ENCODE assay signal across 14 mouse cellular contexts in genomic region chr3:88222446-88222845, GRCm38 (mm10). TPM values are rescaled to one million over a fixed set of nuclear protein-coding genes. Genes with fewer than 3 reads are reported as not detected.
A peak's percentile ranks its signal among the peaks of the same experiment; 100 is the strongest.
DNase-seq lines count a peak whose midpoint lies in the region; ATAC-seq and TF ChIP-seq lines count a peak whose summit lies in the region.
"Had no signal": no experiment of that assay in that cellular context is flagged by ENCODE, and none has a peak within 500 bp of the region (broad histone marks: within the 10 kb centered on the region; RNA-seq: fewer than 3 reads in every experiment).

No protein-coding gene starts in this region.

- ATAC-seq in hindbrain, postnatal 0 days = peak; percentile 44

- peaks cover 52% of the 10 kb centered on the region; the same call in 1 of the 2 replicates for H3K36me3 ChIP-seq in hindbrain, postnatal 0 days (ENCODE audit: insufficient read depth, low read length)
- H3K36me3 ChIP-seq: embryonic facial prominence, embryonic 12.5 days; liver, embryonic 13.5 days had no signal

- H3K27me3 ChIP-seq in hindbrain, postnatal 0 days (ENCODE audit: insufficient read depth, low read length) = no peaks in the 10 kb centered on the region

- 29% methylated on average over 6 of the region's 6 CpGs for WGBS in hindbrain, postnatal 0 days
- WGBS in olfactory bulb, adult 2 months = 37% methylated on average over 6 of the region's 6 CpGs

- H3K4me2 ChIP-seq in hindbrain, postnatal 0 days (ENCODE audit: low read depth, low read length) = no peak overlapping the region
- H3K4me2 ChIP-seq: embryonic facial prominence, embryonic 12.5 days; liver, embryonic 13.5 days had no signal

- no peaks in the 10 kb centered on the region for H3K9me3 ChIP-seq in hindbrain, postnatal 0 days (ENCODE audit: low read length)
- H3K9me3 ChIP-seq: embryonic facial prominence, embryonic 12.5 days; liver, embryonic 13.5 days had no signal

- peak; percentile 91 for DNase-seq in cerebellum, postnatal 10 days
- DNase-seq in cerebellum, adult 11-12 months = no peak
- peak; percentile 80 to 89 for DNase-seq in right cerebral cortex, postnatal 10 days (ENCODE audit: low spot score in 2 of 2)
- DNase-seq in right cerebral cortex, postnatal 25 days = no peak
- peak; percentile 90 for DNase-seq in hindbrain, postnatal 0 days (ENCODE audit: low spot score)
- no peak for DNase-seq in heart, adult 9 months (ENCODE audit: low spot score in 2 of 2)
- no peak for DNase-seq in ovary, adult 18-20 months (ENCODE audit: low spot score)
- DNase-seq: kidney, adult 11 months; kidney, postnatal 36 days; liver, embryonic 13.5 days had no signal

- no peak overlapping the region; the same call in 1 of the 2 replicates for H3K9ac ChIP-seq in hindbrain, postnatal 0 days (replicated peaks; ENCODE audit: low read length)
- H3K9ac ChIP-seq: embryonic facial prominence, embryonic 12.5 days; liver, embryonic 13.5 days had no signal

- TF ChIP-seq CTCF in hindbrain, postnatal 0 days (IDR thresholded peaks at IDR 0.05; ENCODE audit: low read depth) = no peak
- TF ChIP-seq CTCF in olfactory bulb, adult 2 months (IDR thresholded peaks at IDR 0.05; ENCODE audit: insufficient read depth, low read depth, low read length) = no peak

- H3K27ac ChIP-seq in hindbrain, postnatal 0 days = peak overlapping the region; percentile 93
- peak overlapping the region; percentile 14 for H3K27ac ChIP-seq in olfactory bulb, adult 2 months (ENCODE audit: insufficient read depth, low read depth, low read length)
- H3K27ac ChIP-seq: embryonic facial prominence, embryonic 12.5 days; liver, embryonic 13.5 days had no signal

- no peak for TF ChIP-seq POLR2A in olfactory bulb, adult 2 months (IDR thresholded peaks at IDR 0.05; ENCODE audit: insufficient read depth, low read depth, low read length)

- peaks cover 42% of the 10 kb centered on the region for H3K4me1 ChIP-seq in hindbrain, postnatal 0 days (ENCODE audit: insufficient read depth, low read length)
- peaks cover 46% of the 10 kb centered on the region for H3K4me1 ChIP-seq in olfactory bulb, adult 2 months (ENCODE audit: control insufficient read depth, insufficient read depth, low read length)
- H3K4me1 ChIP-seq: embryonic facial prominence, embryonic 12.5 days; liver, embryonic 13.5 days had no signal

- no peak overlapping the region for H3K4me3 ChIP-seq in hindbrain, postnatal 0 days (ENCODE audit: low read length)
- no peak overlapping the region for H3K4me3 ChIP-seq in olfactory bulb, adult 2 months (ENCODE audit: insufficient read depth, low read depth, low read length)
- H3K4me3 ChIP-seq: embryonic facial prominence, embryonic 12.5 days; liver, embryonic 13.5 days; myocyte had no signal

RNA-seq across cellular contexts. Expression of gene Rhbg, which starts 32.1 kb away (rescaled TPM):
- total RNA-seq in hindbrain, postnatal 0 days (2014; rRNA removed) = 0.94 and 1.0 TPM in 2 replicates
- 0.37 and 0.43 TPM in 2 replicates for polyA plus RNA-seq in hindbrain, postnatal 0 days (2015; fragmentation: Nextera tagmentation; extraction: Ambion mirVana)
- polyA plus RNA-seq in olfactory bulb, adult 2 months (2012; ENCODE audit: insufficient read depth, insufficient read length, low replicate concordance, missing spikeins) = not detected in 2 replicates
- polyA plus RNA-seq: heart, postnatal 0 days; myocyte had no signal

Comparison
In these comparisons a context has a peak if more than half of its experiments do, and no peak if none do; other contexts are left out.
1. DNase-seq: peak in cerebellum, postnatal 10 days (2 of 2), right cerebral cortex, postnatal 10 days (2 of 2) and hindbrain, postnatal 0 days (single experiment); none in cerebellum, adult 11-12 months (single experiment), right cerebral cortex, postnatal 25 days (single experiment), heart, adult 9 months (0 of 2) and ovary, adult 18-20 months (single experiment).